Mouse (Mus musculus) G1E-ER4 (cell line): ENCODE measurements around the gene Rpl37. TPM values are rescaled to one million over a fixed set of nuclear protein-coding genes. Genes with fewer than 3 reads are reported as not detected.

Experiments used
- GATA1 ChIP-seq: IDR thresholded peaks from one replicate; pipeline ENCODE4 v1.8.0; 2012; ENCODE audit warnings: low read length, inconsistent platforms
- polyA plus RNA-seq: library from polyadenylated mRNA; stranded (reverse); fragments of >175 nt; gene quantifications from 2 replicates; pipeline ENCODE4 v1.2.3, GENCODE M21; 2012

Rpl37 gene
- 55.2 and 56.3 TPM in 2 replicates for polyA plus RNA-seq

- TF ChIP-seq GATA1, result no peak
Observed at GRCm38 (mm10) chr15:5116270-5117030, at the start of gene Rpl37. Gene Rpl37 (plus strand): TSS chr15:5116645.

- no peak for TF ChIP-seq GATA1
Observed at GRCm38 (mm10) chr15:5068801-5069518, 47.5 kb upstream of the Rpl37 start.

GRCm38 (mm10) chr15:5081235-5081634, 35.2 kb upstream of the Rpl37 start:
- TF ChIP-seq GATA1, result peak; percentile 76

- TF ChIP-seq GATA1, result no peak
Observed at GRCm38 (mm10) chr15:5086162-5086561, 30.3 kb upstream of the Rpl37 start.

GRCm38 (mm10) chr15:5088850-5089608, 27.4 kb upstream of the Rpl37 start:
- TF ChIP-seq GATA1, result no peak

- no peak for TF ChIP-seq GATA1
Observed at GRCm38 (mm10) chr15:5090131-5090530, 26.3 kb upstream of the Rpl37 start.

- no peak for TF ChIP-seq GATA1
Observed at GRCm38 (mm10) chr15:5095534-5096301, 20.7 kb upstream of the Rpl37 start.

- peak; percentile 24 for TF ChIP-seq GATA1
Observed at GRCm38 (mm10) chr15:5097376-5097775, 19.1 kb upstream of the Rpl37 start.

- no peak for TF ChIP-seq GATA1
Observed at GRCm38 (mm10) chr15:5102312-5102711, 14.1 kb upstream of the Rpl37 start.

- TF ChIP-seq GATA1, result no peak
Observed at GRCm38 (mm10) chr15:5105891-5106290, 10.6 kb upstream of the Rpl37 start.

GRCm38 (mm10) chr15:5106293-5106692, 10.2 kb upstream of the Rpl37 start:
- no peak for TF ChIP-seq GATA1

GRCm38 (mm10) chr15:5107686-5108654, 8.5 kb upstream of the Rpl37 start, which contains the start of gene Card6:
Gene Card6 (minus strand): TSS chr15:5108539.
- TF ChIP-seq GATA1, result no peak

GRCm38 (mm10) chr15:5108655-5109040, 7.8 kb upstream of the Rpl37 start:
- TF ChIP-seq GATA1, result no peak

- TF ChIP-seq GATA1, result no peak
Observed at GRCm38 (mm10) chr15:5112651-5113050, 3.8 kb upstream of the Rpl37 start.
